Mouse (Mus musculus): ENCODE results near the gene Chat. TPM values are rescaled to one million over a fixed set of nuclear protein-coding genes. Genes with fewer than 3 reads are reported as not detected.
"Not testable (repeated sequence)": the region's sequence is repeated elsewhere in the genome, so short reads cannot be mapped to it uniquely, and the experiment has no call there.

The Chat gene
- polyA plus RNA-seq, 1 experiment = 1.6 TPM

- no peak overlapping the region for H3K4me3 ChIP-seq (ENCODE audit: insufficient read depth, low read length)
- no peak overlapping the region for H3K27ac ChIP-seq (ENCODE audit: insufficient read depth, low read length)
- 0 out of 2 replicates have a peak, but pooled peaks cover 3% of the 10 kb centered on the region for H3K4me1 ChIP-seq (ENCODE audit: control insufficient read depth, insufficient read depth, low read length)
- TF ChIP-seq POLR2A (IDR thresholded peaks at IDR 0.05; ENCODE audit: extremely low read depth, insufficient read depth, low read length) (no peak), CTCF (IDR thresholded peaks at IDR 0.05; ENCODE audit: extremely low read depth, insufficient read depth, low read length) (no peak)
These were observed 53.7 kb downstream of the Chat start for GRCm38 (mm10) chr14:32412075-32412474.

- Histone ChIP-seq H3K4me3 (ENCODE audit: insufficient read depth, low read length) (no peak overlapping the region), H3K27ac (ENCODE audit: insufficient read depth, low read length) (no peak overlapping the region)
These were observed 55.7 kb downstream of the Chat start for GRCm38 (mm10) chr14:32410084-32410483.

GRCm38 (mm10) chr14:32405399-32405798 is 60.4 kb downstream of the Chat start:
- not testable (repeated sequence) for H3K4me3 ChIP-seq (ENCODE audit: insufficient read depth, low read length); H3K27ac ChIP-seq (ENCODE audit: insufficient read depth, low read length); H3K4me1 ChIP-seq (ENCODE audit: control insufficient read depth, insufficient read depth, low read length)

More at GRCm38 (mm10) chr14:32410084-32410483, 55.7 kb downstream of the Chat start:
- H3K4me1 ChIP-seq (ENCODE audit: control insufficient read depth, insufficient read depth, low read length) = 0 out of 2 replicates have a peak, but pooled peaks cover 3% of the 10 kb centered on the region
- TF ChIP-seq POLR2A (IDR thresholded peaks at IDR 0.05; ENCODE audit: extremely low read depth, insufficient read depth, low read length) (no peak), CTCF (IDR thresholded peaks at IDR 0.05; ENCODE audit: extremely low read depth, insufficient read depth, low read length) (no peak)

GRCm38 (mm10) chr14:32388196-32388595 is 77.6 kb downstream of the Chat start, which contains the start of gene 1700024G13Rik:
Gene 1700024G13Rik (minus strand): TSS chr14:32388391.
- Histone ChIP-seq H3K4me1 (ENCODE audit: control insufficient read depth, insufficient read depth, low read length) (no peaks in the 10 kb centered on the region), H3K4me3 (ENCODE audit: insufficient read depth, low read length) (no peak within 1 kb of the TSS), H3K27ac (ENCODE audit: insufficient read depth, low read length) (no peak within 1 kb of the TSS)
- TF ChIP-seq POLR2A (IDR thresholded peaks at IDR 0.05; ENCODE audit: extremely low read depth, insufficient read depth, low read length) = no peak
- TF ChIP-seq CTCF (IDR thresholded peaks at IDR 0.05; ENCODE audit: extremely low read depth, insufficient read depth, low read length) = no peak

GRCm38 (mm10) chr14:32381619-32382018 is 84.2 kb downstream of the Chat start:
- H3K4me1 ChIP-seq (ENCODE audit: control insufficient read depth, insufficient read depth, low read length) = no peaks in the 10 kb centered on the region
- H3K27ac ChIP-seq (ENCODE audit: insufficient read depth, low read length) = no peak overlapping the region
- no peak for TF ChIP-seq POLR2A (IDR thresholded peaks at IDR 0.05; ENCODE audit: extremely low read depth, insufficient read depth, low read length)
- no peak for TF ChIP-seq CTCF (IDR thresholded peaks at IDR 0.05; ENCODE audit: extremely low read depth, insufficient read depth, low read length)
- H3K4me3 ChIP-seq (ENCODE audit: insufficient read depth, low read length) = no peak overlapping the region

GRCm38 (mm10) chr14:32381066-32381465 is 84.7 kb downstream of the Chat start:
- H3K4me1 ChIP-seq (ENCODE audit: control insufficient read depth, insufficient read depth, low read length) = no peaks in the 10 kb centered on the region
- TF ChIP-seq POLR2A (IDR thresholded peaks at IDR 0.05; ENCODE audit: extremely low read depth, insufficient read depth, low read length) = no peak
- no peak for TF ChIP-seq CTCF (IDR thresholded peaks at IDR 0.05; ENCODE audit: extremely low read depth, insufficient read depth, low read length)
- no peak overlapping the region for H3K27ac ChIP-seq (ENCODE audit: insufficient read depth, low read length)
- H3K4me3 ChIP-seq (ENCODE audit: insufficient read depth, low read length) = no peak overlapping the region

- TF ChIP-seq CTCF (IDR thresholded peaks at IDR 0.05; ENCODE audit: extremely low read depth, insufficient read depth, low read length) = no peak
- no peak for TF ChIP-seq POLR2A (IDR thresholded peaks at IDR 0.05; ENCODE audit: extremely low read depth, insufficient read depth, low read length)
- H3K4me1 ChIP-seq (ENCODE audit: control insufficient read depth, insufficient read depth, low read length) = no peaks in the 10 kb centered on the region
- no peak overlapping the region for H3K27ac ChIP-seq (ENCODE audit: insufficient read depth, low read length)
- H3K4me3 ChIP-seq (ENCODE audit: insufficient read depth, low read length) = no peak overlapping the region
These were observed 85.7 kb downstream of the Chat start for GRCm38 (mm10) chr14:32380099-32380480.

- TF ChIP-seq CTCF (IDR thresholded peaks at IDR 0.05; ENCODE audit: extremely low read depth, insufficient read depth, low read length) (no peak), POLR2A (IDR thresholded peaks at IDR 0.05; ENCODE audit: extremely low read depth, insufficient read depth, low read length) (no peak)
- Histone ChIP-seq H3K4me1 (ENCODE audit: control insufficient read depth, insufficient read depth, low read length) (no peaks in the 10 kb centered on the region), H3K4me3 (ENCODE audit: insufficient read depth, low read length) (no peak overlapping the region), H3K27ac (ENCODE audit: insufficient read depth, low read length) (no peak overlapping the region)
These were observed 86.2 kb downstream of the Chat start for GRCm38 (mm10) chr14:32379395-32380098.

- no peaks in the 10 kb centered on the region for H3K4me1 ChIP-seq (ENCODE audit: control insufficient read depth, insufficient read depth, low read length)
- TF ChIP-seq CTCF (IDR thresholded peaks at IDR 0.05; ENCODE audit: extremely low read depth, insufficient read depth, low read length) = no peak
- TF ChIP-seq POLR2A (IDR thresholded peaks at IDR 0.05; ENCODE audit: extremely low read depth, insufficient read depth, low read length) = no peak
- no peak overlapping the region for H3K27ac ChIP-seq (ENCODE audit: insufficient read depth, low read length)
- no peak overlapping the region for H3K4me3 ChIP-seq (ENCODE audit: insufficient read depth, low read length)
These were observed 93.3 kb downstream of the Chat start for GRCm38 (mm10) chr14:32372510-32372909.

GRCm38 (mm10) chr14:32369756-32370155 is 96.0 kb downstream of the Chat start:
- no peak for TF ChIP-seq CTCF (IDR thresholded peaks at IDR 0.05; ENCODE audit: extremely low read depth, insufficient read depth, low read length)
- TF ChIP-seq POLR2A (IDR thresholded peaks at IDR 0.05; ENCODE audit: extremely low read depth, insufficient read depth, low read length) = no peak
- Histone ChIP-seq H3K4me1 (ENCODE audit: control insufficient read depth, insufficient read depth, low read length) (no peaks in the 10 kb centered on the region), H3K4me3 (ENCODE audit: insufficient read depth, low read length) (no peak overlapping the region)

More at GRCm38 (mm10) chr14:32369756-32370155, 96.0 kb downstream of the Chat start:
- no peak overlapping the region for H3K27ac ChIP-seq (ENCODE audit: insufficient read depth, low read length)

Measured in cortical plate, adult 2 months (tissue).